Mouse (Mus musculus) adrenal gland, adult 2 months (tissue): ENCODE results near the gene Gm20388. TPM values are rescaled to one million over a fixed set of nuclear protein-coding genes. Genes with fewer than 3 reads are reported as not detected.

Experiments used
- DNase-seq: peaks from one replicate; pipeline ENCODE4 v3.0.0; 2021
- polyA plus RNA-seq: library from polyadenylated mRNA; depleted of rRNA; stranded (reverse); fragments of >200 nt; gene quantifications from 2 replicates; pipeline ENCODE4 v1.2.3, GENCODE M21; 2012
- total RNA-seq, 2 experiments: library from RNA; stranded (reverse); gene quantifications; 2 replicates each; pipeline ENCODE4 v1.2.3; 2021

The Gm20388 gene
- total and polyA plus RNA-seq, 3 experiments, result 5.9 to 50.1 (median 9.9) TPM

DNA sequence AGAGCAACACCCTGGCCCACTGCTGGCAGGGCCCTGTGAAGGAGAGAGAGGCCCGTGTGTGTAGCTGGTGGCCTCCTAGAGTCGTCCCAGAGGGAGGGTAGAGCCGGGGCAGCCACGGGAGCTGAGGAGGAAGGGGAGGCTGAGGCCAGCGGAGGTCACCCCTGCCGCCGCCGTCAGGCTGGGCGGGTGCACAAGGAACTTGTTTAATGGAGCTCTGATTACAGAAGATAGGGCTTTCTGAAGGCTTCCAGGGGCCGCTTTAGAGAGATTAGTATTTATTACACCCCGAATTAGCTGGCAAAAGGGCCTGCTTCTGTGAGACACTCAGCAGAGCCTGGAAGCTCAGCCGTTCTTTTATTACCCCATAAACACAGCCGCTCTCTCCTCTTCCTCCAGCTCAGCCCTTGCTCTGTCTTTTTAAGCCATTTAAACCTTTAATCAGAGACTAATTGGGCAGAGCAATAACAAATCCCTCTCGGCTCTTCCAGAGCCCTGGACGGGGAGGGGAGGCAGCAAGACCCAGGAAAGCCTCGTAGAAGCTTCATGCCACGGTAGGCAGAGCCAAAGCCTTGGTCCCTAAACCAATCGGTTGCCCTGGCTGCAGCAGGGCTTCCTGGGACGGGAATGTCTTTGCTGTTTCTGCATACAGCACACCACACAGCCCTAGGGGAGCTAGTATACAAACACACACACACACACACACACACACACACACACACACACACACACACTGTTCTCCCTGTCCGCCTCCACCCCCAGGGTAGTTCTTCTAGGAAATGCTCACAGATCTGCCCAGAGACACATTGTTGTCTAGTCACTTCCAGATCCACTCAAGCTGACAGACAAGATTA is 1448.7 kb downstream of the Gm20388 start:
- no peak for DNase-seq

DNA sequence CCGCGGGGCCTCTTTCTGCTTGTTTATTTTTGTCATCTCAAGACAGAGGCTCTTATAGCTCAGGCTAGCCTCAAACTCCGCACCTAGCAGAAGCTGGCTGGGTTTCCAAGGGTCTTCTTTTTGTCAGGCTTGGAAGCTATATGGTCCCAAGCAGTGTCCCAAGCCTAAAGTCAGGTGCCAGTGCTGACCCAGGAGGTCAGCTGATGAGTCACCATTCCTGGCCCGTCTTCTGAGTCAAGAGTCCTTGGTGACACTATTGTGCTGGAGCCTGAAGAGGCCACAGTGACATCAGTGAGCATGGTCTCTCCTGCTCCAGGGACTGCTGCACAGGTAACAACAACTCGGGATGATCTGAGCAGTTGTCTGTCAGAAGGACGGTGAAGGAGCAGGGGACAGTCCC is 1449.4 kb downstream of the Gm20388 start:
- peak; percentile 87 for DNase-seq

DNA sequence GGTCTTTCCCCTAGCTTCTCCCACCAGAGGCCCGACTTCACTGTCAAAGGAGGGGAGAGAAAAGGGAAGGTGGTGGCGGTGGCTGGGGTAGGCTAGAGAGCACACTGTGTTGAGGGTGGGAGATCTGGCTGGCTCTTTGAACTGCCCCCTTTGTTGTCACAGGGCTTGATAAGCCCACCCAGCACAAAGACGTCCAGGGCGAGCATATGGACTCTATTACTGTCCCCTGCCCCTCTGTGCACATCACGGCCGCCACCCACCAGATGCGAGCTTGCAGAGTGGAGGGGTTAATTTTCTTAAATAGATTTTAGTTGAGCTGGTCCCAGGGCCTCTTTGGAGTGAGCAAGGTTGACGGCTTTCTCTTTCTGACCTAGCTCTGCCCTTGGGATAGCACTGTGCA is 1450.5 kb downstream of the Gm20388 start:
- DNase-seq, result no peak

DNA sequence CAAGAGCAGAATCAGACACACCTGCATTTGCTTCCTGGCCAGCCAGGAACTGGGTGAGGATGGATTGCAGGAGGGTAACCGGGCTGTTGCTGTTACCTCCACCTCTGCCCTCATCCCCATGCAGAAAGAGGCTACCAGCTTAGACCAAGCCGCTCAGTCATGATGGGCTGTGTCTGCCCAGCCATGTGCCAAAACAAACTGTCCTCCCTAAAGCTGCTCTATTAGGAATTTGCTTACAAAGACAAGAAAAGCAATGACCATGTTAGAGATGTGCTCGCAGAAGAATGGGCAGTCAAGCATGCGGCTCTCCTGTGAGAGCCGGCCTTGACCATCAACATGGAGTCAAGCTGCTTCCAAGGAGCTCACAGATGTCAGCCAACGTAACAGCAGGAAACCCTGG is 1454.0 kb downstream of the Gm20388 start:
- DNase-seq, result no peak

DNA sequence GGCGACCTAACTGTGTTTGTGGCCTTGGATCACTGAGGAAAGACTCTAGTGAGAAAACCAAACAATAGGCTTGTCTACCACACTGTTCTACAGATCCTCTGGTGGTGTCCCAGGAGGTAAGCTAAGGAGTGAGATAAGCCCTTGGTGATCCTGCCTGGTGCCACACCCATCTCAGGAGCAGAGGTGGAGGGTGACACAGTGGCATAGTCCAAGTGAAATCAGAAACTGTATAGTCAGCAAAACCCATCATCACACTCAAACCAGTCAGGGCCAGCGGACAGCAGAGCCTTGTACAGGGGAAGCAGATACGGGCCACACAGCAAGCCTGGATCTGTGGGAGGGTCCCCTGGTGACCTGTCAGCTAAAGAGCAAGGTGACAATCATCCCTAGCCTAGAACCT is 1454.5 kb downstream of the Gm20388 start:
- DNase-seq, result no peak

DNA sequence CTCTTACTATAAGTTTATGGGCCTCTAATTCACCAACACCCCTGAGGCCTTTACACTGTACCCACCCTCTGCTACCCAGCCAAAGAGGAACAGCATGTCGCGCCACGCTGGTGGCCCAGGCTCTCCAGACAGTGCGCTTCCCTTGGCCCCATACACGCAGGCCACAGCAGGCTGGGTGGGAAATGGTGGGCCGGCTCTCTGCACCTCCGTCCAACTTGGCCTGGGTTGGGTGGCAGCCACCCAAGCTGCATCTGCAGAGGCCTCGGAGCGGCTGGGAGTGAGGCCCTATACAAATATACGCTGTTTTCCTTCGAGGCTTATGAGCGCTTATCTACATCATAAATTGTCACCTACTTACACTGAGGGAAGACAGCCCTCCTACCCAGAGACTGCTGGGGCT is 1456.0 kb downstream of the Gm20388 start:
- DNase-seq, result no peak

DNA sequence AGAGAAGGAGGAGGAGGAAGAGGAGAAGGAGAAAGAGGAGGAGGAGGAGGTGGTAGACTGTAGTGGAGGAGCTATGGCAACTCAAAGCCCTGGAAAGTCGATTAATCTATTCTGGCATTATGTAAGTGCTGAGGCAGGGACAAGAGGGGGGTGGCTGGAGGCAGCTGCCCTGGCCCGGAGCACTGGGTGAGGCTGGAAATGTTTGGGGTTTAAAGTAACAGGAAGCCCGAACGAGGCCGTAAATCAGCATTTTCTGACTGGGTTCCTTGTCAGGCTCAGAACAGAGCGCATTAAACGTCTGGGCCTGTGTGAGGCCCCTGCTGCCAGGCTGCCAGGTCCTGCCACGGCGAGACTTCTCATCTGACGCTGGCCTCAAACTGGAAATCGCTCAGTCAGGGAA is 1458.2 kb downstream of the Gm20388 start:
- DNase-seq, result no peak

DNA sequence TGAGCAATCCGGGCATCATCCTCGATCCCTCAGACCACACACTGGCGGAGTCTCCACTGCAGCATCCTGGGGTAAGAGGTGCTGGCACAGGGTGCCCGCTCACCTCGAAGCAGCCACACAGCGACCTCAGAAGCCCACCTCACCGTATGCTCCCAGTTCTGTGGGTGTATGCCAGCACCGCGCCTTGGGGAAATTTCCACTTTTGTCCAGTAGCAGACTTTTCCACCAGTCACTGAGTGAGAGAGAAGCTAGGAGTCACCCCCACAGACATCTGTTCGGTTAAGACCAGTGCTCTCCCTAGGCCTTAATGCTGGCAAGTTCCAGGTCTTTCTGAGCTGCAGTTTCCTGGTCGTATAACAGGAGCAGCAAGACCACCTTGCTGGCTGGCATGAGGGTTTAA is 1458.7 kb downstream of the Gm20388 start:
- DNase-seq, result no peak

DNA sequence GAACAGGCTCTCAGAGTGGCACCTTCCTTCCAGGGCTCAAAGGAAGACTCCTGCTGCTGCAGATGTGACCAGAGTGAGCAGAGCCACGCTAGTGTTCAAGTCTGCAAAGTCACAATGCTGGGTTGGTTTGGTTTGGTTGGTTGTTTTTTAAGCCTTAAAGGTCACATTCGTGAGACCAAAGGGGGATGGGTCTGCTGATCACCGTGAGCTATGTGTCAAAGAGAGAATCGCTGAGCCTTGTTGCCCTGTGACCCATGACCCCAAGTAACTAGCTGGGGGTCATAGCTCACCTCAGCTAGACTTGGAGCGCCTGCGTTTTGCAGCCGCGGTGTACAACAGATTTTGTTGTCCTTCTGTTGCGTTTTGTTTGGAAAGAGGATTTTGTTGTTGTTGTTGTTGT is 1460.6 kb downstream of the Gm20388 start:
- DNase-seq, result no peak

DNA sequence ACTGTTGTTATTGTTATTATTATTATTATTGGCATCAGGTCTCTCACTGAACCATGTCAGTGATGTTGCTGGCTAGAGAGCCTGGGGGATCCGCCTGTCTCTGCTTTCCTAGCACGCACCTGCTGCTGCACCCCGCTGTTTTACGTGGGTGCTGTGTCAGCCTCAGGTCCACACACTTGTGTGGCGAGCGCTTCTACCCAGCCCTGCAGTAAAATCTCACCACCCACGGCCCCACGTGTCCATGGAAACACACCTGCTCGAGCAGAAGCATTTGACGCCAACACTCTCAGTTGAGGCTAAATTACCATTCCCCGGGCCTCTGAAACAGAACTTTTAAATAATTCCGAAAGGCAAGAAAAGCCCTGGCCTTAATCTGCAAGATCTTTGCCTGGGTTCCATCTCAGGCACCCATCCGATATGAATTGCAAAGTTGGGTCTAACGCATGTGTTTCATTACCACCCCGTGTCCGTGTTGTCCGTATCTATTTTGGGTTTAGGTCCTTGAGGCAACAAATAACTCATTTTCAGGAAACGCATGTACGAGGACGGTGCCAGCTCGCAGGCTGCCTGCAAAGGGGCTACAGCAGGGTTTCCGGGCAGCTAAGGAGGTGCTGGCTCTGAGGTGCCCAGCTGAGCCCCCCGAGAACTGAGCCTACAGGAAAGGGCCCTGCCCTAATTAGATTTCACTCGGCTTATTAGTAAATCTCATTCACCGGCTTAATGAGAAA is 1461.4 kb downstream of the Gm20388 start:
- DNase-seq, result no peak

DNA sequence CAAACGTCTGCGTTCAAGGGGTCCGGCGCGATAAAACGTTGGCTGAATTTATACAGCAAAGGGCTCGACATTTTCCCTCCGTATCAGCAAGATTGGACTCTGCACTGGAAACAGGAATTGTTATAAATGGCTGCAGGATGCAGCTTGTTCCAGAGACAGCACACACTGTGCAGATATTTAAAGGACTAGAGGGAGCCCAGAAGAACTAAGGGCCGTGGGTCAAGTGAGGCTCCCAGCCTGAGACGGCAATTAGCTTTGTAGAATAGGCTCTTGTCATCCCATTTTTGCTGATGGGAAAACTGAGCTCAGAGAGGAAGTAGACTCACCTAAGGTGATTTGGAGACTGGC is 1462.0 kb downstream of the Gm20388 start:
- no peak for DNase-seq

DNA sequence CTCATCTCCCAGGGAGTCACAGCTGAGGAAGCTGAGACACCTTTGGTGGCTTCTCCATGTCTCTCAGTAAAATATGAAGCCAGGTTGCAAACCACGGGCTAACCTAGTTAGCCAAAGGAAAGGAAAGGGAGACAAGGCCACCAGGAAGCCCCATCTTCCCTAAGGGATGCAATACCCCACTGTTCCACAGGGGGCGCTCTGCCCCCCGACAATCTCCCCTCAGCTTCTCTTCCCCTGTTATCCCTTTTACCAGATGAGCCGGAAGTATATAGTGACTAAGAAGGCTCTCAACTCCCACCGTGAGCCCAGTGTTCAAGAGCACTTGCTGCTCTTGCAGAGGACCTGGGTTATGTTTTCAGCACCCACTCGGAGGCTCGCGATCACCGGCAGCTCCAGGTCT is 1463.6 kb downstream of the Gm20388 start:
- no peak for DNase-seq

DNA sequence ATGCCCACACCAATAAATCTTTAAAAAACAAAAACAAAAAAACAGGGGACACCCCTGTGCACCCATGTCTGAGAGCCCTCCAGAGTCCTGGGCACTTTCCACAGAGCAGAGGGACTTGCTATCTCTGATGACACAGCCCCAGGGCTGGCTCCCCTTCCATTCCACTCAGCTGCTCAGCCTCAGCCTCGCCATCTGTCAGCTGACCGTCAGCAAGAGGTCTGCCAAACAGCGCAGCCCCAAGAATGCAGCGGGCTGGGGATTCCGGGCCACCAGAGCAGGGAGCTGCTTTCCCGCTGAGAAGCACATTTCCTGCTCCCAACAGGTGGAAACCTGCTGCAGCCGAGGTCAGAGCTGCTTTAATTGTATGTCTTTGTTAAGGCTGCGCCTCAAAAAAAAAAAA is 1464.1 kb downstream of the Gm20388 start:
- DNase-seq, result no peak

DNA sequence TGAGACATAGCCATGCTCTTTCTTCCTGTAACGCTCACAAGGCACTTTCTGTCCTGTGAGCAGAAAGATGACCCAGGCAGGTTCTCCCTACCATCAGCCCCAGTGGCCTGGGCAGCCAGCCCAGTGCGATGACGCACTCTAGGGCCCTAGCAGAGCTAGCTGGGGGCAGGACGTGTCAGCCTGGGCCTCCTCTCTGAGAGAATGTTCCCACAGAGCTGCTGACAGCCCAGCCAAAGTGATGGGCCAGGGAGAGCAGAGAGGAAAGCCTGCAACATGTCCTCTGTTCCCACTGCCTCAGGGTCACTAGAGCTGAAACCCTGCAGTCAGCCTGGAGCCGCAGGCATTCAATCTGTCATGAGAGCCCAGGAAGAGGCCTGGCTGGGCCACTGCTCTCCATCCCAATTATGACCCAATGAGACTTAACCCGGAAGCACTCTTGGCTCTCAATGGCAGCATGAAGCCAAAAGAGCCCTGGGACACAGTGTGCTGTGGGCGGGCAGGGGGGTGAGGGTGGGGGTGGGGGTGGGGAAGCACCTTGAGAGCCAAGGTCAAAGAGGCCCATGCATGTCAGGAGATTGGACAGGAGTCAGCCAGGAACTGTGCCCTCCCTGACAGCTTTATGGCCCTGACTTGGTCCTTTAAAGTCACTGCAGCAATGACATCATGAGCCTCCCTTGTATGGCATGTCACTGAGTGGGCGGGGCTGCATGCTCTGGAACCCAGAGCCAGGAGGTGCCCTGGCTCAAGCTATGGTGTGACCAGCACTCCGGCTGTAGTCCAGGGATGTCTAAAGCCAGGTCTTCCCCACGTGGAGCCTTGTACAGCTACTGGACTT is 1465.7 kb downstream of the Gm20388 start:
- DNase-seq, result peak; percentile 96

DNA sequence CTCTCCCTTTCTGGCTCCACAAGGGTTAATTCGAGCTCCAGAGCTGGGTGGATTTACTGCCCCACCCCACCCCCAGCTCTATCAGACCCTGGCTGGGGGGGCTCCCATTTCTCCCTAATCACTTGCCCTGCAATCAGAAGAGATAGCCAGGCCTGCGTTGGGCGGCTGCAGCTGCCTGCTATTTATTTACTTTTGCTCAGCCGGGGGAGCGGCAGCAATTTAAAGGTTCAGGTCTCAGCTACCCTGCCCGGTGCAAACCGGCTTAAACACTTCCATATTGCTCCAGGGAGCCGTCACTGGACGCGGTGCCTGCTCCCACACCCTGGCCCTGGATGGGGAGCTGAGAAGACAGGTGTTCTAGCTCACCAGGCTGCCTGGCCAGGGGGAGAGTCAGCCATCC is 1467.0 kb downstream of the Gm20388 start:
- DNase-seq, result no peak

DNA sequence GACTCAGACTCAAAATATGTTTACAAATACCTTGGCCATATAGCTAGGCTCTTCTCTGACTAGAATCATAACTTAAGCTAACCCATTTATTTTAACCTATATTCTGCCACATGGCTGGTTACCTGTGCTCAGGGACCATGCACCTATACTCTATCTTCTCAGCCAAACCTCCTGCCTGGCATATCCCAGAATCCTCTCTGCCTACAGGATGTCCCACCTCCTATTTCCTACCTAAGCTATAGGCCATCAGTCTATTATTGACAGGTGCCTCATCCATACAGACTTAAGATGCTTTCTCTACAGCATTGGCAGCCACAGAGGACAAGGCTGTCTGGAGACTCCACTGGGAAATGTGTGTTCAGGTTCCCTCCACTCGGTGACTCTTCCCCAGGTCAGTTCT is 1468.7 kb downstream of the Gm20388 start:
- no peak for DNase-seq

DNA sequence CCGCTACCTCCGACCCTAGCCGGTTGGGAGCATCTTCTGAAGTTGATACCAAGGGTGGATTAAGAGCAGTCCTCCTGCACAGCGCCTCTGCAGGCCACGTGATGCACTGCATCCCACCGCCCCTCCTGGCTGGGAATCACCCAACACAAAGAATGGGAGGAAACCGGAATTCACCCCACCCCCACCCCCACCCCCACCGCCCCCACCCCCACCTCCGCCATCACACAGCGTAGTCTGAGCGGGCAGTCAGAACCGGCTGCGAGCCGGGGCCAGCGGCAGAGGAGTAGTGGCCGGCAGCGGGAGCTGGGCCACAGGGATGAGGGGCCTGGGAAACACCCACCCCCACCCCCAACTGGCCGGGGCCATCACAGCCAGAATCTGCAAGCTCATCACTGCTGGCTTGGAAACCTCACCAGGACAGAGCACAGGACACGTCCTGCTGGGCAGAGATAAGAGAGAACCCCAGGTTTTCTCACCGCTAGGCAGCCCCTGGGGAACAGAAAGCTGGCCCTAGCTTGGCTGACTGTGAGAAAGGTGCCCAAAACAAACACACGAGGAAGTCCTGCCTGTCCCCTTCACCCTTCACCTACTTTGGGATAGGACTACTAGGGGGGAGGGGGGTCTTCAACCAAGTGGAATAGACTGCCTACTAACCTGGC is 1472.1 kb downstream of the Gm20388 start:
- DNase-seq, result peak; percentile 76

DNA sequence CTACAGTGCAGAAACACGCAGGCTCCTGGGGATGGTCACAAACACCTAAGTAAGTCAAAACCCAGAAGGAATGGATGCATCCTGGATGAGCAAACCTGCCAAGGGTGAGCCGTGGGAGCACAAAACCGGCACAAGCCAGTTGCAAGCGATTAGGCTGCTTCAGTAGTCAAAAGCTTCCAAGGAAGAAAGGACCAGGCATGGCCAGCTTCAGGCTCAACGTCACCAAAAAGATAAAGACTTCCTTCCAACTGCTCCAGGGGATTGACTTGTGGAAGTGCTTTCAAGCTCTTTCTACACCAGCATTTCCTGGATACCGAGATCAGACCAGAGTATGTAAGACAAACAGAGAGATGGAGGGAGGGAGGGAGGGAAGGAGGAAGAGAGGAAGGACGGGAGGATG is 1474.9 kb downstream of the Gm20388 start:
- no peak for DNase-seq

DNA sequence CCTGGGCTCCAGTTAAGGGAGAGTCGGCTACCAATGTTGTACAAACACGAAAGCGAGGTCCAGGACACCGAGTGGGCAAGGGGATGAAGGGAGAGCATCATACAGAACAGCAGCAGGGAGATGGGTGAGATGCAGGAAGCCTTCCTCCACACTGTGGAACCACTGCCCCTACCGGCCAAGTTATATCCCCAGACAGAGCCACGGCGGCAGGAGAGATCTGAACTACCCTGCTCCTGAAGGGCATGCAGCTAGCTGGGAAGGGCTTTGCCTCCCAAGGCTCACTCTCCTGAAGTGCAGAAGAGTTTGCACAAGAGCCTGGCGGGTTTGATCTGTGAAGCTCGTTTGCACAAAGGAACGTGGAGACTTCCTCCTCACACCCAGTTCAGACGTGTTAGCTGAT is 1480.0 kb downstream of the Gm20388 start:
- DNase-seq, result peak; percentile 23

DNA sequence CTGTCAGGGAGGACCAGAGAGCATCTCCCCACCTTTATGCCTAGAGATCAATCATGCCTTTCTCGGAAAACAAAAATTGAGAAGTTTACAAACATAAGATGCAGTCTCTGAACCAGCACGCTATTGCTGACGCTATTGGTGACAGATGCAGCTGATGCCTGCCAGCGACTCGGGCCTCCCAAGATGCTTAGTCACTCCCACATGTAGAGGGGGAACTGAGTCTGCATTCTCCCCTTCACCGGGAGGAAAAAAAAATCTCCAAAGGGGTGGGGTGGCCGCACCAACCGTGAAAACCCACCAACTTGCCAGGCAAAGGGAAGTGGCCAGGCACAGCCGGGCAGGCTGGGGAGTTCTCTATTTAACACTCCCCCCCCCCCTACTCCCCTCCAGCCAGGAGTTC is 1480.6 kb downstream of the Gm20388 start:
- DNase-seq, result no peak

DNA sequence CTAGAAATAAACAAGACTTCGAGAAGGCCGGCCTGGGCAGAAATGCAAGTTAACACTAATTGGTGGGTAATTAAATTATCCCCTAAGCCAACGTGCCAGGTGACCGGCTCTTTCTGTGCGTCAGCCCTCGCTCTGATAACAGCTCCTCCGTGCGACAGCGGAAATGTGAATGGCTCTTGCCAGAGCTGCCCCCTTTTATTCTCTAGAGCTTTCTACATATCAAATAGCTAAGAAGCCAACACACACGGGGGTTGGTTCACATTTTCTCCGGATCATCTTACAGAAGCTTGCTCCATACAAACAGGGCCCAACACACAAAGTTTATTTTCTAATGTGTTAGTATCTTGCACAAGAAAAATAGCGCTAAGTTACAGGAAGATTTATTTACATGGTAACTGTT is 1481.1 kb downstream of the Gm20388 start:
- DNase-seq, result peak; percentile 22

DNA sequence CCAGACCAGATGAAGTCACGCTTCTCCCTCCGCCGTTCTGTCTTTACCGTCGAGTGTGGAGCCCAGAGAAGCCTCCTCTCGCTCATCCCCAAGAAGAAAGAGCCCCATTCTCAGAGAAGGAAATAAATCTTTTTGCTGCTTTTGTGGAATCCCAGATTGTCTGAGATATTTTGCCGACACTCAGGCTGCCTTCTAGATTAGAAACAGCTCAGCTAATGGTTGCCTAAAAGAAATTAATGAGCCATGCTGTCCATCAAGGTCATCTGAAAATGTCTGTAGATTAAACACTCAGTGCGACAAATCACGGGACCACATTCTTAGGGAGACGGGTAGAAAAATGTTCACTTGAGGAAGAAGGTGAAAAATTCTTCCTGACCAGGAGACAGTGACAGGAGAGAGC is 1481.8 kb downstream of the Gm20388 start:
- no peak for DNase-seq
